Mouse (Mus musculus) E14TG2a.4 (cell line): ENCODE data around the gene Igfbp1.

Experiments
- CTCF ChIP-seq: conservative IDR thresholded peaks from 2 replicates; pipeline ENCODE4 v1.5.1; 2014; ENCODE audit warnings: low read length
- NANOG ChIP-seq: IDR thresholded peaks from 2 replicates; pipeline ENCODE4 v1.6.1; 2014; ENCODE audit warnings: borderline replicate concordance, low read length, mixed read lengths
- POU5F1 ChIP-seq: IDR thresholded peaks from 2 replicates; pipeline ENCODE4 v1.6.1; 2014; ENCODE audit warnings: low read length, borderline replicate concordance

DNA sequence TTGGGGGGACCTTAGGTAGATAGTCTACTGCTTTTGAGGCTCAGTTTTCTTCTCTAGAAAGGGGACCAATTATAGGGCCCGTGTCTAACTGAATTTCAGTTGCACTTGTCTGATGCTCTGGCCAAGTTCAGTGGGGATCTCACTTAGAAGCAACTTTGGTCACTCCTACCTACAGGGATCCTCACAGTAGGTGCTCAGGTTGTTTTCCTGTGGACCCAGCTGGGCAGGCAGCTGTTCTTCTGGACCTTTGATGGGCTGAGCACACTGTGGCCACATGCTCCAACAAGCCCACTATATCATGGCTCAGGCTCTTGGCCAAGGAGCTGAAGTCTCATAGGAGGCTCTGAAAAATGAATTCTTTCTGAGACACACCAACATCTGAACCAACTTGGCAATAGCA, 47.2 kb downstream of the Igfbp1 start:
- TF ChIP-seq CTCF (no peak), NANOG (no peak), POU5F1 (no peak)
